Mouse (Mus musculus) stomach, embryonic 16.5 days (tissue): ENCODE results near the gene Minpp1. TPM values are rescaled to one million over a fixed set of nuclear protein-coding genes. Genes with fewer than 3 reads are reported as not detected.
A peak's percentile ranks its signal among the peaks of the same experiment; 100 is the strongest.

Source experiments
- ATAC-seq: fragments of 200-750 bp; cut with Nextera tagmentation; 2 replicates; pipeline ENCODE4 v1.8.0; 2017; ENCODE audit warnings: moderate number of reproducible peaks, moderate TSS enrichment; ENCODE audit not compliant: insufficient read depth, low FRiP score
- H3K27ac ChIP-seq: fragments of 300-500 bp; sonication (generic); 2 replicates; pipeline ENCODE4 v1.5.1; 2014; ENCODE audit warnings: low read length
- H3K27me3 ChIP-seq: fragments of 300-500 bp; sonication (generic); 2 replicates; pipeline ENCODE4 v1.6.1; 2014; ENCODE audit warnings: low read length, control low read depth, mixed read lengths; ENCODE audit not compliant: control insufficient read depth, insufficient read depth
- H3K36me3 ChIP-seq: fragments of 300-500 bp; sonication (generic); 2 replicates; pipeline ENCODE4 v1.6.1; 2014; ENCODE audit warnings: low read length; ENCODE audit not compliant: control insufficient read depth, insufficient read depth
- H3K4me1 ChIP-seq: fragments of 300-500 bp; sonication (generic); 2 replicates; pipeline ENCODE4 v1.6.1; 2014; ENCODE audit warnings: low read length, control low read depth, mixed read lengths; ENCODE audit not compliant: control insufficient read depth, insufficient read depth
- H3K4me2 ChIP-seq: fragments of 300-500 bp; sonication (generic); 2 replicates; pipeline ENCODE4 v1.6.1; 2014; ENCODE audit warnings: low read depth, low read length, mixed read lengths
- H3K4me3 ChIP-seq: fragments of 300-500 bp; sonication (generic); replicated peaks from 2 replicates; pipeline ENCODE4 v1.5.1; 2014; ENCODE audit warnings: mild to moderate bottlenecking, low read length
- H3K9ac ChIP-seq: fragments of 300-500 bp; sonication (generic); 2 replicates; pipeline ENCODE4 v1.6.1; 2014; ENCODE audit warnings: low read length
- H3K9me3 ChIP-seq: fragments of 300-500 bp; sonication (generic); replicated peaks from 2 replicates; pipeline ENCODE4 v1.6.1; 2016; ENCODE audit warnings: low read length, control low read depth; ENCODE audit not compliant: control insufficient read depth
- WGBS: fragments of 180-500 bp; shearing (Covaris S2); extraction: QIAGEN DNeasy Blood & Tissue Kit; methylation state at CpG from one replicate; pipeline ENCODE4 v1.1.7; 2014; 5-methylcytosine and 5-hydroxymethylcytosine counted together
- polyA plus RNA-seq: library from polyadenylated mRNA; unstranded; fragments of >200 nt; fragmentation: Nextera tagmentation; extraction: Ambion mirVana; gene quantifications from 2 replicates; pipeline ENCODE4 v1.2.1, GENCODE M21; 2015

Minpp1 gene
- polyA plus RNA-seq, 1 experiment from 2014 or later = 44.4 TPM

DNA sequence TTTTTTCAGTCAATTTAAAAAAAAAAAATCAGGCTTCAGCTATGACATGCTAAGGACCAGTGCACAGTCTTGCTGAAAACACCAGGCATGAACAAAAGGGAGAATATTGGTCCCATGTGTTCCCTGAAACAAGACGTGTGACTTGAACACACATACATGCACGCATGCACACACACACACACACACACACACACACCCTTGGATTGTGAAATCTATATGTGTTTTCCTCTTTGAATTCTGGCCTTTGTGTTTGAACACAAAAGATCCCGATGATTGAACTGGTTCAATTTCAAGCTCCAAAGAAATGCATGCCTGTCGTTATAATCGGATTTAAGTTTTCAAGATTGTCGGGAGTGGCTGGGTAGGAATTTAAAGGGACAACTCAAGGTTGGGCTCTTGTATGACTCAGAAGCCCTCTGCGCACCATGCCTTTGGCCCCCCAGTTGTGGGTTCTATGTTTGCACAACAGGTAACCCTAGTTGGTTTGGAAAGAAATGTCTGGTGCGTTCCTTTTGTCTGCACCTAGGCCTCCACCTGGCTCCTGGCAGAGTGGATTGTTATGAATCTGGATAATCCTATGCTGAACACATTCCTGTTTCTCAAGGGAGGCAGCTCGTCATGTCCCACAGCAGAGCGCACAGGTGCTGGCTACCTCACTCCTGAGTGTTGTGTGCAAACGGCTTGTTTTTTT is 43.8 kb downstream of the Minpp1 start:
- 74% methylated on average over 11 of the region's 11 CpGs for WGBS
- Histone ChIP-seq H3K9ac (no peak overlapping the region), H3K27ac (no peak overlapping the region), H3K36me3 (no peaks in the 10 kb centered on the region), H3K4me3 (no peak overlapping the region), H3K27me3 (no peaks in the 10 kb centered on the region), H3K9me3 (no peaks in the 10 kb centered on the region), H3K4me1 (no peaks in the 10 kb centered on the region), H3K4me2 (no peak overlapping the region)
- no peak for ATAC-seq

DNA sequence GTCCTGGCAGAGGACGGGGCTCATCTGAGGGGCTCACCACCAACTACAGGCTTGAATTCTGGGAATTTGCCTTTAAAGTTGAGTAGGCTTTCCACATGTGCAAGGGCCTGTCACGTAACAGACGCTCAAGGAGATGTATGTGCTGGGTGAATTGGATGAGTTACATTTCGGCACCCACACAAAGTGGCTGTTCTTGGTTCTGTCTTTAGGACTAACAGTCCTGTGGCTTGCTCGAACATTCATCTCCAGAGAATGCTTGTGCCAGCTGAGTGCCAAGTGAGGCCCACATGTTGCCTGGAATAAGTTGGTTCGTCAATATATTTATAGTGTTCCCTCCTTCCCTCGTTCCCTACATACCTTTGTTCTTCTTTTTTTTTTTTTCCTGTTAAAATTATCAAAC is 44.7 kb downstream of the Minpp1 start:
- Histone ChIP-seq H3K4me2 (no peak overlapping the region), H3K27ac (no peak overlapping the region), H3K27me3 (no peaks in the 10 kb centered on the region), H3K9me3 (no peaks in the 10 kb centered on the region), H3K4me3 (no peak overlapping the region), H3K9ac (no peak overlapping the region), H3K4me1 (no peaks in the 10 kb centered on the region), H3K36me3 (no peaks in the 10 kb centered on the region)
- 86% methylated on average over 7 of the region's 7 CpGs for WGBS
- ATAC-seq = no peak

DNA sequence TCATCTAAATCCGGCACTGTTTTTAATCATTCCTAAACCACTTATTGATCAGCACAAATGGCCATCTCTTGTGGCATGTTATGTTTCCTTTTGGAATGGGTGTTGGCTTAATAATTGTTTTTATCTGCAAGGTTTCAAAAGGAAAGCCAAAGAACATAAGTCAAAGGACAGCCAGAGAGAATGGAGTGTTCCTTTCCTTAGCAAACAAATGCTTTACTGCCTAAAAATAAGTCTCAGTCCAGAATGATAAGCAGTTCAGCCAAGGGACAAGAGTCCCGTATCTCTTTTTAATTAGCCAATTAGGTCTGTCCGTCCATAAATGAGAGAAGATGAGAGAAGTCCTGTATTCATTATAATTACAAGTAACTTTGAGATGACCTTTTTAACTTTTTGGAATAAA is 46.8 kb downstream of the Minpp1 start:
- no peak for ATAC-seq

DNA sequence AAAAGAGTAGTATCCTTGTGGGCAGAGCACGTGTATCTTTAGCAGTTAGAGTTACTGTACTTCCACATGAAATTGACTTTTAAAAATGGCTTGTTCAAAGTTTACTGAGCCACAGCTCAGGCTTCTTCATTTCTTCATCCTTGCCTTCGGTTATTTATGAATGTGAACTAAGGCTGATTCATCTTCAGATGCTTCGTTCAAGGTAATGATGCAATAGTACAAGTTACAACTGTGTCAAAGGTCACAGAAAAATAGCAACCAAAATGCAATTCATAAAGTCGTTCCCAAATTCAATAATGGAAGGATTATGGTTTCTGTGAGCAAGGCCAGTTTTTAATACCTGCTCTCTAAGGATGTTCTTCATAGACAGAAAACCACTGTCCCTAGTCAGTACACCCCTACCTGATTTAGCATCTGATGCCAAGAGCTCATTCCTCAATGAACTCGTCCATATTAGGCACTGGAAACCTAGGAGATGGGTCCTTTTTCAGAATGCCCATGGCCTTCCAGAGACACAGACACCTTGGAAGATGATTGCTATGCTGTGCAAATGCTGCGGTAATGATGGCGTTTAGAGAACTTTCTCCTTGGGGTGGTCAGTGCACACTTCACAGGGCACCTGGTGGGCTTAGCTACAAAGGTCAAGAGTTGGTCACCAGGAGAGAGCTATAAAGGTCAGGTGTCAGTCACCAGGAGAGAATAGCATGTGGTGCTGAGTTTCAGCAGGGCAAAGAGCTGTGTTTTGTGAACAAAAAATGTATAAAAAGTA is 47.4 kb downstream of the Minpp1 start:
- ATAC-seq = no peak
- no peaks in the 10 kb centered on the region for H3K9me3 ChIP-seq
- 73% methylated on average over 7 of the region's 7 CpGs for WGBS
- no peak overlapping the region for H3K9ac ChIP-seq
- no peaks in the 10 kb centered on the region for H3K4me1 ChIP-seq
- no peaks in the 10 kb centered on the region for H3K27me3 ChIP-seq
- no peak overlapping the region for H3K27ac ChIP-seq
- no peak overlapping the region for H3K4me2 ChIP-seq
- H3K36me3 ChIP-seq = no peaks in the 10 kb centered on the region
- no peak overlapping the region for H3K4me3 ChIP-seq

More for the DNA sequence above, 46.8 kb downstream of the Minpp1 start:
- Histone ChIP-seq H3K27me3 (no peaks in the 10 kb centered on the region), H3K4me3 (no peak overlapping the region), H3K27ac (no peak overlapping the region), H3K9me3 (no peaks in the 10 kb centered on the region), H3K4me1 (no peaks in the 10 kb centered on the region), H3K36me3 (no peaks in the 10 kb centered on the region), H3K9ac (no peak overlapping the region), H3K4me2 (no peak overlapping the region)
- WGBS = 63% methylated on average over 3 of the region's 3 CpGs

DNA sequence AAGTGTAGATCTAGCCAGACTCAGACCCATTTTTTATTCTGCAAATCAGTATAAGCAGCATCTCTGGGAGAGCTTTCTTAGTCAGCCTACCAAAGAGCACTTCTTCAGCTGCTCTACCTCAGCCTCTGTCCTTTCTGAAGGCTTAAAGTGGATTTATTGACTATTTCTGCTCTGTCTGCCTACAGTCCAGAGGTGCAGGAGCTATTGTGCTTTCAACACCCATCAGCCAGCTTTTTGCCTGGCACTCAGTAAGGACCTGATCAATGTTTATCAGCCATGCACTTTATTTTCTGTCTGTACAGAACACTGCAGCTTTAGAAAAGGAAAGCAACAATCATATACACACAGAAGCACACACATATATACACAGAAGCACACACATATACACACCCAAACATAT is 49.3 kb downstream of the Minpp1 start:
- Histone ChIP-seq H3K36me3 (no peaks in the 10 kb centered on the region), H3K9ac (no peak overlapping the region), H3K27me3 (no peaks in the 10 kb centered on the region), H3K4me3 (no peak overlapping the region), H3K4me2 (no peak overlapping the region), H3K27ac (no peak overlapping the region), H3K4me1 (no peaks in the 10 kb centered on the region), H3K9me3 (no peaks in the 10 kb centered on the region)
- ATAC-seq = no peak

DNA sequence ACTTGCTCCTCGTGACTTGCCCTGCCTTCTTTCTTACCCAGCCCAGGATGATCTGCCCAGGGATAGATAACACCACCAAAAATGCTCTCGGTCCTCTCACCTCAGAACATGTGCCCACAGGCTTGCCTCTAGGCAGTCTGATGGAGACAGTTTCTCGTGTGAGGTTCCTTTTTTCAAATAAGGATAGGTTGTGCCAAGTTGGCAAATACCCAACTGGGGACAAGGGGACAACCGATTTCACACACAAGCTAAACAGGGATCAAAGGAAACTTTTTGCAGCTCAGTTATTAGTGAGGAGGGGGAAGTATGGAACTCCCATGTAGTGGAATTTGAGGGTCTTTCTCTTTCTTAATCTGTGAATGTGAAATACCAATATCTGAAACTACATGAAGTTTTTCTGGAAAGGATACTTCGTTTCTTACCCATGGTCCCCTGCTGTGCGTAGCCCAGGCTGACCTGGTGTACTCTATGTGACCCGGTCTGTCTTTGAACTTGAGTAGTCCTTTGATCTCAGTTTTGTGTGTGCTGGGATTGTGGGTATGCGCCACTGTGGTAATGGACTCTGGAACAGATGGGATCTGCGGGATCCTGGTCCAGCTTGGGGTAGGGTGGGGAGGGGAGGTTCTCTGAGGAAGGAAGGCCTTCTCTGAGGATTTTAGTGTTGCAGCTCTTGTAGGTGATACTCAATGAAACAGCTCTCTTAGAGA is 57.4 kb downstream of the Minpp1 start:
- no peak overlapping the region for H3K4me2 ChIP-seq
- no peak for ATAC-seq
- H3K36me3 ChIP-seq = no peaks in the 10 kb centered on the region
- H3K27me3 ChIP-seq = no peaks in the 10 kb centered on the region
- H3K9me3 ChIP-seq = no peaks in the 10 kb centered on the region
- no peak overlapping the region for H3K4me3 ChIP-seq
- no peak overlapping the region for H3K9ac ChIP-seq
- H3K4me1 ChIP-seq = no peaks in the 10 kb centered on the region
- no peak overlapping the region for H3K27ac ChIP-seq
- 80% methylated on average over 9 of the region's 9 CpGs for WGBS

DNA sequence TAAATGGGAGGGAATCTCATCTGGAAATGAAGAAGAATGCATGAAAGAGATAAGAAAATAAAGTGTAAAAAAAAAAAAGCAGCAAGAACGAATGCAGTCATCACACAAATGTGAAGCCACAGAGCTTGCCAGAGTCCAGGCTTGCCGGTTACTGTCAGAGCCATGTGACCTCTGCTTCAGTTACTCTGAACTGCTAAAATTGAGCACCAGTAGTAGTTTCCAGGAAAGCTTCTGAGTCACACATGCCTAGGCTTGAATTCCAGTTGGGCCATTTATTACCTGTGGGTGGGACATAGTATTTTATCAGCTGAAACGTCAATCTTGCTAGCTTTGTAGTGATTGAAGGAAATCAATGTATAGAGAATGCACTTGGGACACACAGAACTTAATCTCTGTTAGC is 61.8 kb downstream of the Minpp1 start:
- no peak overlapping the region for H3K9ac ChIP-seq
- no peaks in the 10 kb centered on the region for H3K9me3 ChIP-seq
- ATAC-seq = peak; percentile 68
- H3K4me3 ChIP-seq = no peak overlapping the region
- no peaks in the 10 kb centered on the region for H3K36me3 ChIP-seq
- no peaks in the 10 kb centered on the region for H3K27me3 ChIP-seq
- no peak overlapping the region for H3K4me2 ChIP-seq
- peaks cover 3% of the 10 kb centered on the region; the same call in 1 of the 2 replicates for H3K4me1 ChIP-seq
- 53% methylated on average over 3 of the region's 3 CpGs for WGBS
- no peak overlapping the region; the same call in 1 of the 2 replicates for H3K27ac ChIP-seq

DNA sequence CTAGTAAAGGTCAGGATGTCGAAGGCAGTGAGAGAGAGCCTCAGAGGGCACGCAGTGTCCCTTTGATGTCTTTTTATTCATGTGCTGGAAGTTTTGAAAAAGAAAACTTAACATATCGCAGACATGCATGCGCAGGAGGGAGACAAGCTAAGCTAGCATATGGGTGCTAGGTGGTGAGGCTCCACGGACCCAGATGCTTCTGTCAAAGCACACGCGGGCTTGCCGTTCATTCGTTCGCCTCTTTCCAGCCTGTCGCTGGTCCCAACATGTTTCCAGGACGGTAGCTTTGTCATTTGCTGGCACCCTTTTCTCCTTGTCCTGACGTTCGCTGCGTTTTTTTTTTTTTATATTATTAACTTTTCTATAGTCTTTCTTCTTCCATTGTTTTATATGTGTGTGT is 62.6 kb downstream of the Minpp1 start:
- Histone ChIP-seq H3K27me3 (no peaks in the 10 kb centered on the region), H3K4me3 (no peak overlapping the region), H3K9ac (no peak overlapping the region), H3K4me2 (no peak overlapping the region), H3K27ac (no peak overlapping the region), H3K36me3 (no peaks in the 10 kb centered on the region), H3K4me1 (peaks cover 3% of the 10 kb centered on the region; the same call in 1 of the 2 replicates), H3K9me3 (no peaks in the 10 kb centered on the region)
- ATAC-seq = no peak
- 80% methylated on average over 15 of the region's 15 CpGs for WGBS

DNA sequence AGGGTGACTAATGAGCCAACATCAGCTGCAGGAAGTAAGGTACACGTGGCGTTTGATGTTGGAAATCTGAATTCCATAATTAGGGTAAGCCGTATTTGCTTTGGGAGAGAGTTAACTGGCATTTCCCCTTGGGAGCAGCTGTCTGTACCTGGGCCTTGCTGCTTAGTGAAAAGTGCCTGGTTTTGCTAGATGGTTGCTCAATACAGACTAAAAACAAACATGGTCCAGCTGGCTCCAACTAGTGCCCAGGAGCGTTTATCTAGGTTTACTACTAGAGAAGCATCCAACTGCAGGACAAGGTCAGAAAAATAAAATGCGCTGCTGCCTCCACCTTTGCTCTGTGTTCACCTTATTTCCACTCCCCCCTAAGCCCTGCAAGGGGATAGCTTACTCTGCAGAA is 64.9 kb downstream of the Minpp1 start:
- Histone ChIP-seq H3K4me1 (peaks cover 3% of the 10 kb centered on the region; the same call in 1 of the 2 replicates), H3K9ac (no peak overlapping the region), H3K27ac (peak overlapping the region; percentile 25; the same call in 1 of the 2 replicates), H3K9me3 (no peaks in the 10 kb centered on the region), H3K36me3 (no peaks in the 10 kb centered on the region), H3K4me2 (no peak overlapping the region), H3K4me3 (no peak overlapping the region), H3K27me3 (no peaks in the 10 kb centered on the region)
- WGBS = 41% methylated on average over 5 of the region's 5 CpGs
- no peak; the same call in 1 of the 2 replicates for ATAC-seq
